Mouse (Mus musculus) ES-E14 (cell line): ENCODE results near the gene Spsb1. TPM values are rescaled to one million over a fixed set of nuclear protein-coding genes. Genes with fewer than 3 reads are reported as not detected.

Experiments used
- DNase-seq: peaks from one replicate; pipeline ENCODE4 v3.0.0-alpha.2; 2013; ENCODE audit warnings: low read depth, low spot score
- H3K27ac ChIP-seq: 2 replicates; pipeline ENCODE4 v1.5.1; 2012; ENCODE audit warnings: low read depth, mild to moderate bottlenecking, low read length, moderate library complexity, mixed read lengths; ENCODE audit not compliant: poor library complexity, insufficient read depth, severe bottlenecking
- H3K36me3 ChIP-seq: 2 replicates; pipeline ENCODE4 v1.6.1; 2012; ENCODE audit warnings: mild to moderate bottlenecking, low read length, moderate library complexity, mixed read lengths; ENCODE audit not compliant: control insufficient read depth, poor library complexity, insufficient read depth, severe bottlenecking
- H3K4me1 ChIP-seq, 2 experiments: fragments of 150-350 bp in 1 of 2; sonication (generic) in 1 of 2; 2 replicates each; pipeline ENCODE4 v1.6.1; 2012; ENCODE audit warnings: low read length in 2 of 2, mild to moderate bottlenecking in 1 of 2, mixed read lengths in 1 of 2; ENCODE audit not compliant: control insufficient read depth in 2 of 2, insufficient read depth in 2 of 2, poor library complexity in 1 of 2
- H3K4me3 ChIP-seq, 2 experiments: fragments of 150-350 bp in 1 of 2; sonication (generic) in 1 of 2; 2 replicates each; pipeline ENCODE4 v1.5.1; 2012; ENCODE audit warnings: low read length in 2 of 2, low read depth in 1 of 2, mild to moderate bottlenecking in 1 of 2, mixed read lengths in 1 of 2; ENCODE audit not compliant: insufficient read depth in 1 of 2, poor library complexity in 1 of 2, severe bottlenecking in 1 of 2
- H3K9ac ChIP-seq: 2 replicates; pipeline ENCODE4 v1.6.1; 2012; ENCODE audit warnings: low read depth, mild to moderate bottlenecking, low read length, mixed read lengths; ENCODE audit not compliant: poor library complexity, insufficient read depth, severe bottlenecking
- H3K9me3 ChIP-seq: fragments of 150-350 bp; sonication (generic); 2 replicates; pipeline ENCODE4 v1.6.1; 2012; ENCODE audit warnings: low read depth, mild to moderate bottlenecking, low read length; ENCODE audit not compliant: control insufficient read depth, insufficient read depth
- CHD2 ChIP-seq: IDR thresholded peaks from 2 replicates; pipeline ENCODE4 v1.6.1; 2014; ENCODE audit warnings: mild to moderate bottlenecking, low read depth, low read length, inconsistent platforms
- HCFC1 ChIP-seq: IDR thresholded peaks from 2 replicates; pipeline ENCODE4 v1.6.1; 2012; ENCODE audit warnings: low read length, inconsistent platforms, borderline replicate concordance; ENCODE audit not compliant: insufficient read depth
- MAFK ChIP-seq: IDR thresholded peaks from 2 replicates; pipeline ENCODE4 v1.6.1; 2014; ENCODE audit warnings: mild to moderate bottlenecking, low read depth, low read length, inconsistent platforms; ENCODE audit not compliant: insufficient read depth
- ZC3H11A ChIP-seq: IDR thresholded peaks from 2 replicates; pipeline ENCODE4 v1.6.1; 2012; ENCODE audit warnings: low read depth, mild to moderate bottlenecking, inconsistent platforms, low read length, borderline replicate concordance
- ZNF384 ChIP-seq: IDR thresholded peaks from 2 replicates; pipeline ENCODE4 v1.6.1; 2012; ENCODE audit warnings: low read depth, low read length, inconsistent platforms
- in situ Hi-C, 2 experiments: fragments of 600-800 bp; cut with MboI; formaldehyde crosslinking; loops; one replicate each; pipeline ENCODE4 v1.15.1; 2025; ENCODE audit warnings: low sequenced_read_pairs in 2 of 2, inconsistent platforms in 1 of 2; ENCODE audit not compliant: unreplicated experiment in 2 of 2
- total RNA-seq: library from RNA; depleted of rRNA; stranded (reverse); fragments of 300-350 nt; gene quantifications from 2 replicates; pipeline ENCODE4 v1.2.3, GENCODE M21; 2012; rRNA removed

The Spsb1 gene
- total RNA-seq, 1 experiment, result 12.0 TPM

- Histone ChIP-seq H3K4me1 (no peaks in the 10 kb centered on the region), H3K9me3 (no peaks in the 10 kb centered on the region), H3K4me3 (no peak overlapping the region), H3K36me3 (no peaks in the 10 kb centered on the region), H3K27ac (no peak overlapping the region), H3K9ac (no peak overlapping the region)
- TF ChIP-seq ZC3H11A (no peak), MAFK (no peak), ZNF384 (no peak), CHD2 (no peak), HCFC1 (no peak)
- in situ Hi-C loops, result no loop called here
- no peak for DNase-seq
Observed at GRCm38 (mm10) chr4:149846861-149847631, 107.8 kb downstream of the Spsb1 start.

Other genes with a start within 250 kb of the Spsb1 start
- 47.3 and 66.6 TPM in 2 replicates for gene Tmem201, start 217.0 kb downstream of the Spsb1 start, total RNA-seq
- gene Slc25a33, start 180.8 kb downstream of the Spsb1 start, total RNA-seq, result 11.5 and 12.2 TPM in 2 replicates
- 17.6 and 19.0 TPM in 2 replicates for gene H6pd, start 54.0 kb upstream of the Spsb1 start, total RNA-seq
- gene Gpr157, start 132.3 kb upstream of the Spsb1 start, total RNA-seq, result 0.58 and 0.71 TPM in 2 replicates
- gene Slc2a5, start 164.2 kb upstream of the Spsb1 start, total RNA-seq, result 2.4 and 3.2 TPM in 2 replicates
- gene Slc2a7, start 193.9 kb upstream of the Spsb1 start, total RNA-seq, result 2.5 and 2.6 TPM in 2 replicates
- gene Car6, start 246.3 kb upstream of the Spsb1 start, total RNA-seq, result 0.18 and 0.21 TPM in 2 replicates